Mouse (Mus musculus) spleen, adult 2 months (tissue): ENCODE measurements around the gene Ndufaf8.

Source experiments
- CTCF ChIP-seq: fragments of 200-500 bp; IDR thresholded peaks from 2 replicates; pipeline ENCODE4 v1.5.1; 2011; ENCODE audit warnings: mild to moderate bottlenecking, inconsistent platforms; ENCODE audit not compliant: insufficient read depth, insufficient read length, insufficient replicate concordance; ENCODE audit errors: extremely low read depth
- POLR2A ChIP-seq: fragments of 200-500 bp; IDR thresholded peaks from 2 replicates; pipeline ENCODE4 v1.6.1; 2011; ENCODE audit warnings: low read depth, low read length, inconsistent platforms

DNA sequence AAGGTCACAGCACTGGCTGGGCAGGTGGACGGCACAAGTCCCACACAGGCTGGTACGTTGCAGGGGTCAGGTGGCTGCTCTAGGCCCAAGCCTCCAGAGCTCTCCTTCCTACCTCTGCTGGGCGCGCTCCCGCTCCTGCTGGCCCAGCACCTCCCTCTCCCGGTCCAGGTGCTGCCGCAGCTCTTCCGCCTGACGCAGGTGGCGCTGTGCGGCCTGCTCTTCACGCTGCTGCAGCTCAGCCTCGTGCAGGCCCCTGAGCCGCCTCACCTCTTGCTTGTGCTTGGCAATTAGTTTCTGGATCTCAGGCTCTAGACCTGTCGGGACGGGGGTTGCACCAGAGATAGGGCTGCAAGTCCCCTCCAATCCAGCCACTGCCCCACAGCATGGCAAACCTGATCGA is 30.9 kb upstream of the Ndufaf8 start:
- no peak for TF ChIP-seq CTCF
- no peak for TF ChIP-seq POLR2A
